29 mouse cellular contexts compared by ENCODE assay signal in genomic region chr1:138449476-138449851, GRCm38 (mm10).
DNase-seq lines count a peak whose midpoint lies in the region; ATAC-seq lines count a peak whose summit lies in the region.
"Had no signal": no experiment of that assay in that cellular context is flagged by ENCODE, and none has a peak within 500 bp of the region (broad histone marks: within the 10 kb centered on the region; RNA-seq: fewer than 3 reads in every experiment).

No protein-coding gene starts in this region.

- no peak for DNase-seq in heart, embryonic 10.5 days (ENCODE audit: low spot score)
- DNase-seq in neural tube, embryonic 10.5 days (ENCODE audit: extremely low spot score, low spot score) = no peak
- DNase-seq in midbrain, embryonic 14.5 days = peak; percentile 28
- DNase-seq in urinary bladder, adult 2 months (ENCODE audit: low spot score) = no peak
- no peak for DNase-seq in liver, embryonic 11.5 days (ENCODE audit: low spot score)
- DNase-seq: adrenal gland, adult 2 months; B cell, adult 2 months; cerebellum, adult 18-20 months; cerebellum, postnatal 14 days; embryo, embryonic 11 days; gastrocnemius, adult 2 months; heart, postnatal 10 days; kidney, adult 8-10 months; kidney, postnatal 10 days; lung, adult 18-20 months; right cerebral cortex, adult 18-20 months; right cerebral cortex, postnatal 4 days; thymus, postnatal 14 days had no signal

- ATAC-seq in heart, embryonic 12.5 days (ENCODE audit: insufficient number of reproducible peaks, low FRiP score) = no peak
- no peak for ATAC-seq in neural tube, embryonic 14.5 days (ENCODE audit: low read depth)
- no peak for ATAC-seq in midbrain, embryonic 14.5 days (ENCODE audit: low FRiP score, low TSS enrichment)
- no peak for ATAC-seq in liver, embryonic 11.5 days (replicated peaks; ENCODE audit: low FRiP score)
- ATAC-seq: liver, embryonic 12.5 days; Patski had no signal

- H3K9me3 ChIP-seq in heart, embryonic 12.5 days (replicated peaks) = no peaks in the 10 kb centered on the region
- H3K9me3 ChIP-seq in heart, embryonic 10.5 days = no peaks in the 10 kb centered on the region
- H3K9me3 ChIP-seq in neural tube, embryonic 14.5 days (ENCODE audit: control insufficient read depth, low read length) = no peaks in the 10 kb centered on the region
- H3K9me3 ChIP-seq in midbrain, embryonic 14.5 days (ENCODE audit: control insufficient read depth, low read length) = no peaks in the 10 kb centered on the region
- H3K9me3 ChIP-seq in liver, embryonic 11.5 days (ENCODE audit: control insufficient read depth, low read length) = no peaks in the 10 kb centered on the region
- H3K9me3 ChIP-seq: embryonic facial prominence, embryonic 15.5 days; G1E; hindbrain, embryonic 15.5 days; limb, embryonic 12.5 days; liver, embryonic 12.5 days; megakaryocyte, embryonic 14.5 days; neural tube, embryonic 13.5 days had no signal

- H3K4me1 ChIP-seq in heart, embryonic 12.5 days (replicated peaks) = no peaks in the 10 kb centered on the region
- H3K4me1 ChIP-seq in heart, embryonic 10.5 days = no peaks in the 10 kb centered on the region
- H3K4me1 ChIP-seq in neural tube, embryonic 14.5 days (ENCODE audit: control insufficient read depth, insufficient read depth, low read length) = no peaks in the 10 kb centered on the region
- H3K4me1 ChIP-seq in midbrain, embryonic 14.5 days (ENCODE audit: control insufficient read depth, insufficient read depth, low read length) = 0 out of 2 replicates have a peak, but pooled peaks cover 2% of the 10 kb centered on the region
- H3K4me1 ChIP-seq in liver, embryonic 11.5 days (replicated peaks; ENCODE audit: control insufficient read depth, insufficient read depth, low read length) = no peaks in the 10 kb centered on the region
- H3K4me1 ChIP-seq: embryonic facial prominence, embryonic 15.5 days; hindbrain, embryonic 15.5 days; liver, embryonic 12.5 days; megakaryocyte, embryonic 14.5 days had no signal

- no peak overlapping the region for H3K27ac ChIP-seq in heart, embryonic 12.5 days (ENCODE audit: poor library complexity, severe bottlenecking)
- no peak overlapping the region for H3K27ac ChIP-seq in heart, embryonic 10.5 days
- H3K27ac ChIP-seq in neural tube, embryonic 14.5 days (ENCODE audit: low read depth, low read length) = no peak overlapping the region
- peak overlapping the region; percentile 15 for H3K27ac ChIP-seq in midbrain, embryonic 14.5 days (replicated peaks; ENCODE audit: low read depth, low read length)
- no peak overlapping the region for H3K27ac ChIP-seq in liver, embryonic 11.5 days (ENCODE audit: low read depth, low read length)
- H3K27ac ChIP-seq: embryonic facial prominence, embryonic 15.5 days; gastrocnemius, adult 2 months; hindbrain, embryonic 15.5 days; limb, embryonic 12.5 days; liver, embryonic 12.5 days; neural tube, embryonic 13.5 days had no signal

- no peaks in the 10 kb centered on the region for H3K27me3 ChIP-seq in heart, embryonic 12.5 days (replicated peaks)
- no peaks in the 10 kb centered on the region for H3K27me3 ChIP-seq in heart, embryonic 10.5 days (ENCODE audit: insufficient read depth, poor library complexity, severe bottlenecking)
- no peaks in the 10 kb centered on the region for H3K27me3 ChIP-seq in neural tube, embryonic 14.5 days (ENCODE audit: control insufficient read depth, insufficient read depth, low read length)
- H3K27me3 ChIP-seq in midbrain, embryonic 14.5 days (ENCODE audit: control insufficient read depth, insufficient read depth, low read length) = no peaks in the 10 kb centered on the region
- H3K27me3 ChIP-seq in liver, embryonic 11.5 days (replicated peaks; ENCODE audit: control insufficient read depth, insufficient read depth, low read length) = no peaks in the 10 kb centered on the region
- H3K27me3 ChIP-seq: CH12.LX; embryonic facial prominence, embryonic 15.5 days; hindbrain, embryonic 15.5 days; limb, embryonic 12.5 days; liver, embryonic 12.5 days; megakaryocyte, embryonic 14.5 days; neural tube, embryonic 13.5 days; Patski had no signal

- no peak overlapping the region for H3K9ac ChIP-seq in heart, embryonic 12.5 days
- no peak overlapping the region for H3K9ac ChIP-seq in neural tube, embryonic 14.5 days (replicated peaks; ENCODE audit: low read depth, low read length)
- no peak overlapping the region; the same call in 1 of the 2 replicates for H3K9ac ChIP-seq in midbrain, embryonic 14.5 days (replicated peaks; ENCODE audit: low read length)
- no peak overlapping the region for H3K9ac ChIP-seq in liver, embryonic 11.5 days (ENCODE audit: low read depth, low read length)
- H3K9ac ChIP-seq: embryonic facial prominence, embryonic 15.5 days; hindbrain, embryonic 15.5 days; limb, embryonic 12.5 days; liver, embryonic 12.5 days; neural tube, embryonic 13.5 days had no signal

- WGBS in heart, embryonic 12.5 days = 60% methylated on average over 2 of the region's 2 CpGs
- WGBS in heart, embryonic 10.5 days = 66% methylated on average over 2 of the region's 2 CpGs
- WGBS in neural tube, embryonic 14.5 days = 71% methylated on average over 2 of the region's 2 CpGs
- WGBS in midbrain, embryonic 14.5 days = 75% methylated on average over 2 of the region's 2 CpGs
- WGBS in liver, embryonic 11.5 days = 56% methylated on average over 2 of the region's 2 CpGs

- no peaks in the 10 kb centered on the region for H3K36me3 ChIP-seq in heart, embryonic 12.5 days
- H3K36me3 ChIP-seq in heart, embryonic 10.5 days = no peaks in the 10 kb centered on the region
- no peaks in the 10 kb centered on the region for H3K36me3 ChIP-seq in neural tube, embryonic 14.5 days (ENCODE audit: control insufficient read depth, insufficient read depth, low read length)
- H3K36me3 ChIP-seq in midbrain, embryonic 14.5 days (ENCODE audit: control insufficient read depth, insufficient read depth, low read length) = no peaks in the 10 kb centered on the region
- no peaks in the 10 kb centered on the region for H3K36me3 ChIP-seq in liver, embryonic 11.5 days (ENCODE audit: control insufficient read depth, insufficient read depth, low read length)
- H3K36me3 ChIP-seq: embryonic facial prominence, embryonic 15.5 days; G1E; hindbrain, embryonic 15.5 days; limb, embryonic 12.5 days; liver, embryonic 12.5 days; neural tube, embryonic 13.5 days had no signal

- no peak overlapping the region for H3K4me3 ChIP-seq in heart, embryonic 12.5 days
- H3K4me3 ChIP-seq in heart, embryonic 10.5 days = no peak overlapping the region
- H3K4me3 ChIP-seq in neural tube, embryonic 14.5 days (ENCODE audit: low read depth, low read length) = no peak overlapping the region
- no peak overlapping the region for H3K4me3 ChIP-seq in midbrain, embryonic 14.5 days (replicated peaks; ENCODE audit: low read depth, low read length)
- H3K4me3 ChIP-seq in liver, embryonic 11.5 days (ENCODE audit: low read depth, low read length) = no peak overlapping the region
- H3K4me3 ChIP-seq: embryonic facial prominence, embryonic 15.5 days; gastrocnemius, adult 2 months; hindbrain, embryonic 15.5 days; limb, embryonic 12.5 days; liver, embryonic 12.5 days; megakaryocyte, embryonic 14.5 days; neural tube, embryonic 13.5 days had no signal

- H3K4me2 ChIP-seq in heart, embryonic 12.5 days = peak overlapping the region; percentile 31; the same call in 1 of the 2 replicates
- peak overlapping the region; percentile 17; the same call in 1 of the 2 replicates for H3K4me2 ChIP-seq in neural tube, embryonic 14.5 days (ENCODE audit: low read depth, low read length)
- peak overlapping the region; percentile 25 for H3K4me2 ChIP-seq in midbrain, embryonic 14.5 days (ENCODE audit: low read length)
- no peak overlapping the region for H3K4me2 ChIP-seq in liver, embryonic 11.5 days
- H3K4me2 ChIP-seq: embryonic facial prominence, embryonic 15.5 days; limb, embryonic 12.5 days; liver, embryonic 12.5 days had no signal
